Mouse (Mus musculus) liver, embryonic 16.5 days (tissue): ENCODE measurements around the gene Eaf2. TPM values are rescaled to one million over a fixed set of nuclear protein-coding genes. Genes with fewer than 3 reads are reported as not detected.

Experiments used
- ATAC-seq: fragments of 200-750 bp; cut with Nextera tagmentation; 2 replicates; pipeline ENCODE4 v1.8.0; 2017; ENCODE audit warnings: low read depth, mild to moderate bottlenecking, moderate number of reproducible peaks, moderate library complexity
- H3K27ac ChIP-seq: fragments of 300-500 bp; sonication (generic); 2 replicates; pipeline ENCODE4 v1.5.1; 2014; ENCODE audit warnings: mild to moderate bottlenecking, low read length
- H3K27me3 ChIP-seq: fragments of 300-500 bp; sonication (generic); 2 replicates; pipeline ENCODE4 v1.6.1; 2014; ENCODE audit warnings: low read depth, low read length, mixed read lengths; ENCODE audit not compliant: control insufficient read depth, insufficient read depth
- H3K36me3 ChIP-seq: fragments of 300-500 bp; sonication (generic); 2 replicates; pipeline ENCODE4 v1.6.1; 2014; ENCODE audit warnings: mild to moderate bottlenecking; ENCODE audit not compliant: control insufficient read depth, insufficient read depth
- H3K4me1 ChIP-seq: fragments of 300-500 bp; sonication (generic); 2 replicates; pipeline ENCODE4 v1.6.1; 2014; ENCODE audit warnings: low read depth, low read length, mixed read lengths; ENCODE audit not compliant: control insufficient read depth
- H3K4me2 ChIP-seq: fragments of 300-500 bp; sonication (generic); 2 replicates; pipeline ENCODE4 v1.6.1; 2014; ENCODE audit warnings: low read depth, low read length, mixed read lengths
- H3K4me3 ChIP-seq: fragments of 300-500 bp; sonication (generic); 2 replicates; pipeline ENCODE4 v1.5.1; 2014; ENCODE audit warnings: low read depth, mild to moderate bottlenecking, low read length
- H3K9ac ChIP-seq: fragments of 300-500 bp; sonication (generic); 2 replicates; pipeline ENCODE4 v1.6.1; 2014; ENCODE audit warnings: low read depth, low read length
- H3K9me3 ChIP-seq: fragments of 300-500 bp; sonication (generic); replicated peaks from 2 replicates; pipeline ENCODE4 v1.6.1; 2016; ENCODE audit warnings: low read length; ENCODE audit not compliant: control insufficient read depth
- WGBS: fragments of 180-500 bp; shearing (Covaris S2); extraction: QIAGEN DNeasy Blood & Tissue Kit; methylation state at CpG from one replicate; pipeline ENCODE4 v1.1.7; 2014; ENCODE audit not compliant: insufficient replicate concordance; 5-methylcytosine and 5-hydroxymethylcytosine counted together
- polyA plus RNA-seq: library from polyadenylated mRNA; unstranded; fragments of >200 nt; fragmentation: Nextera tagmentation; extraction: Ambion mirVana; gene quantifications from 2 replicates; pipeline ENCODE4 v1.2.1, GENCODE M21; 2015

Gene Eaf2
- polyA plus RNA-seq, 1 experiment from 2014 or later: 0.28 TPM

GRCm38 (mm10) chr16:36794976-36795375 is 79.8 kb downstream of the Eaf2 start:
- 41% methylated on average over 2 of the region's 2 CpGs for WGBS

DNA sequence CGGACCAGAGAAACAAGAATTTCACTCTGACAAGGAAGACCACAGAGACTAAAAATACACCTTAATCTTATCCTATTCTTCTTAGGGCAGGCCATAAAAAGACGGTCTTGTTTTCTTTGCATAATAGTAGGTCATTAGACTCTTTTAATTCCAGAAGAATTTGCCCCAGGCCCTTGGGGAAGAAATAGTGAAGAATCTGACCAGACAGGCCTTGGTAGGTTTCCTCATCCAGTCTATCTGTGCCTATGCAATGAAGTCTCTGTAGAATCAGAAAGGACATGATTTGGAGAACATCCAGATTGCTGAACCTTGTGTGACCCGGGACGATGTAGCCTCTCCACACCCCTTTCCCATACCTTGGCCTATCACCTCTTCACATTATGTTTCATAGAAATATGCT is 84.6 kb downstream of the Eaf2 start:
- ATAC-seq: no peak
- H3K4me3 ChIP-seq: no peak overlapping the region
- no peaks in the 10 kb centered on the region for H3K36me3 ChIP-seq
- no peaks in the 10 kb centered on the region for H3K27me3 ChIP-seq
- no peak overlapping the region for H3K9ac ChIP-seq
- H3K9me3 ChIP-seq: no peaks in the 10 kb centered on the region
- no peak overlapping the region for H3K27ac ChIP-seq
- WGBS: 68% methylated on average over 4 of the region's 4 CpGs
- H3K4me2 ChIP-seq: no peak overlapping the region
- H3K4me1 ChIP-seq: no peaks in the 10 kb centered on the region

More at GRCm38 (mm10) chr16:36794976-36795375, 79.8 kb downstream of the Eaf2 start:
- no peaks in the 10 kb centered on the region for H3K4me1 ChIP-seq
- no peak overlapping the region for H3K9ac ChIP-seq
- H3K27ac ChIP-seq: no peak overlapping the region
- no peaks in the 10 kb centered on the region for H3K27me3 ChIP-seq
- no peaks in the 10 kb centered on the region for H3K9me3 ChIP-seq
- no peak for ATAC-seq
- H3K36me3 ChIP-seq: no peaks in the 10 kb centered on the region
- no peak overlapping the region for H3K4me3 ChIP-seq
- H3K4me2 ChIP-seq: no peak overlapping the region

GRCm38 (mm10) chr16:36786466-36786865 is 88.3 kb downstream of the Eaf2 start:
- WGBS: 65% methylated on average over 7 of the region's 7 CpGs
- Histone ChIP-seq H3K9me3 (no peaks in the 10 kb centered on the region), H3K27ac (no peak overlapping the region), H3K27me3 (no peaks in the 10 kb centered on the region), H3K4me3 (no peak overlapping the region), H3K36me3 (no peaks in the 10 kb centered on the region), H3K4me2 (no peak overlapping the region), H3K4me1 (no peaks in the 10 kb centered on the region), H3K9ac (no peak overlapping the region)
- no peak for ATAC-seq

DNA sequence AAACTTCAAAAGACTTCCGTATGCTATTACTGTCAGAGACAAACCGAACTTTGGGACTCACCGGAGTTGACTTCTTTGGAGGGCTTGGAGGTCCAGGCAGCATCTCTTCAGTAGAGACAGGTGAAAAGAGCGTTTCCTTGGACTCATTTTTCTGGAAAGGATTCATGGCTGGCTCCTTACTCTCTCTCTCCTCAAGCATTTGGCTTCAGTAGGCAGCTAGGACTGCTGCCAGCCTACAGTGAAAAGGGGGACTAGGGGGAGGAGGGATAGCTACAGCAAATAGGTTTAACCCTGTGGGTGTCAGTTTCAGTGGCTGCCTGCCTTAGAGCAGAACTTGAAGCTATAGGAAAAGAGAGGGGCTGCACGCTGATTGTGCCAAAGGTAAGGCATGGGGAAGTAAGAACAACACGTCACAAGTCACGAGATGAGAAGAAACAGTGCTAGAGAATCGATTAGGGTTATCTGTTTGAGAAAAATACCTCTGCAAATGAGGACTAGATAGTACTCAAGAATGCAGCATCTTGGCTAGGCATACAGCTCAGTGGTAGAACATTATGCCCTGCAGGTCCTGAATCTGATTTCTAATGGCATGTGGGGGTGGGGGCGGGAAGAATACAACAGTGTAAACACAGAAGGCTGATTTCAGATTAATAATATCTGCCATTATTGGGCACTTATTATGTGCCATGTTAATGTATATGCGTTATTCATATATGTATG is 90.0 kb downstream of the Eaf2 start, which contains the start of gene Slc15a2:
TSS of gene Slc15a2 (minus strand) at position 369 of the 720 bp plus-strand sequence.
- Histone ChIP-seq H3K36me3 (no peaks in the 10 kb centered on the region), H3K4me2 (no peak within 1 kb of the TSS), H3K4me1 (no peaks in the 10 kb centered on the region), H3K9me3 (no peaks in the 10 kb centered on the region), H3K27ac (no peak within 1 kb of the TSS), H3K9ac (no peak within 1 kb of the TSS), H3K27me3 (no peaks in the 10 kb centered on the region), H3K4me3 (no peak within 1 kb of the TSS)
- no peak for ATAC-seq
- WGBS: 53% methylated on average over 10 of the region's 10 CpGs

DNA sequence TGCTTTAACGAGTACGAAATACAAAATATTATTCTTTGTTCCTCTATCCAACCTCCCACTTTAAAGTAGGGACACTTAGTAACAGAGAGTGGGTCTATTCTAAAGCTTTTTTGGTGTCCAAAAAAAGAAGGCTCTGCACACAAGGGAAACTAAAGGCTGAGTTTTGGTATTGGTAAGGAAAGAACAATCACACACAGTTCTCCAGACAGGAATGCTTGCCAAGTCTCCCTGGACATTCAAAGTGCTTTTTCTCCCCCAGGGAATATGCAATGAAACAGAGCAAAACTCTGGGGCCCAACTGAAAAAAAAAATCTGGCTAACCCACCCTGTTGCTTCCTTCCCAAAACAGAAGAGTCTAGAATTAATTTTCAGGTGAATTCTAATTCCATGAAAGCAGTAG is 90.7 kb downstream of the Eaf2 start:
- H3K4me2 ChIP-seq: no peak overlapping the region

GRCm38 (mm10) chr16:36775658-36776057 is 99.1 kb downstream of the Eaf2 start:
- no peaks in the 10 kb centered on the region for H3K9me3 ChIP-seq
- H3K9ac ChIP-seq: no peak overlapping the region
- WGBS: 71% methylated on average over 6 of the region's 6 CpGs
- no peak for ATAC-seq
- H3K27me3 ChIP-seq: no peaks in the 10 kb centered on the region
- H3K4me2 ChIP-seq: no peak overlapping the region
- H3K36me3 ChIP-seq: no peaks in the 10 kb centered on the region
- H3K4me1 ChIP-seq: no peaks in the 10 kb centered on the region
- no peak overlapping the region for H3K4me3 ChIP-seq
- no peak overlapping the region for H3K27ac ChIP-seq

More for the DNA sequence above, 90.7 kb downstream of the Eaf2 start:
- Histone ChIP-seq H3K36me3 (no peaks in the 10 kb centered on the region), H3K9me3 (no peaks in the 10 kb centered on the region), H3K4me3 (no peak overlapping the region), H3K9ac (no peak overlapping the region), H3K4me1 (no peaks in the 10 kb centered on the region), H3K27ac (no peak overlapping the region), H3K27me3 (no peaks in the 10 kb centered on the region)
- 79% methylated on average over 2 of the region's 2 CpGs for WGBS
- no peak for ATAC-seq

DNA sequence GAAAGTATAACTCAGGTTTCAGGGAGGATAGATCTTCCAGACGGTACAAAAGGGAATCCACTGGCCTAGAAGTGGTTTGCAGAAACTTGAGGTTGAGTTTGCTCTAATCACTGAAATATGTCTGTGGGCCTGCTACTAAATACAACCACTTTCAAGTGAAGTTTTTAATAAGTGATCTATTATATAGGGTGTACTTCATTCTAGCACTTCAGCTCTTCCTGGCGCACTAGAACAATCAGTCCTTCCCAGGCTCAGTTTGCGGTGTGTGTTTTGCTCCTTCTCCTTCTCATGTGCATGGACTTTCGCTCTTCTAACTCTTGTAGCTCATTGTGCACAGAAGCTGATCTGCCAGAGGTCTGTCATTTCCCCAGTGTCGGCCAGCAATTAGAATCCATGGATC is 101.8 kb downstream of the Eaf2 start:
- H3K27ac ChIP-seq: no peak overlapping the region
- no peak for ATAC-seq

GRCm38 (mm10) chr16:36771703-36772102 is 103.1 kb downstream of the Eaf2 start:
- Histone ChIP-seq H3K9ac (no peak overlapping the region), H3K27me3 (no peaks in the 10 kb centered on the region), H3K36me3 (no peaks in the 10 kb centered on the region), H3K4me1 (no peaks in the 10 kb centered on the region), H3K9me3 (no peaks in the 10 kb centered on the region), H3K27ac (no peak overlapping the region), H3K4me2 (no peak overlapping the region), H3K4me3 (no peak overlapping the region)
- no peak for ATAC-seq
- whole genome bisulfite sequencing: 64% methylated on average over 3 of the region's 3 CpGs

More for the DNA sequence above, 101.8 kb downstream of the Eaf2 start:
- Histone ChIP-seq H3K27me3 (no peaks in the 10 kb centered on the region), H3K9me3 (no peaks in the 10 kb centered on the region), H3K4me2 (no peak overlapping the region), H3K4me3 (no peak overlapping the region), H3K36me3 (no peaks in the 10 kb centered on the region), H3K4me1 (no peaks in the 10 kb centered on the region), H3K9ac (no peak overlapping the region)
- WGBS: 74% methylated on average over 5 of the region's 5 CpGs

DNA sequence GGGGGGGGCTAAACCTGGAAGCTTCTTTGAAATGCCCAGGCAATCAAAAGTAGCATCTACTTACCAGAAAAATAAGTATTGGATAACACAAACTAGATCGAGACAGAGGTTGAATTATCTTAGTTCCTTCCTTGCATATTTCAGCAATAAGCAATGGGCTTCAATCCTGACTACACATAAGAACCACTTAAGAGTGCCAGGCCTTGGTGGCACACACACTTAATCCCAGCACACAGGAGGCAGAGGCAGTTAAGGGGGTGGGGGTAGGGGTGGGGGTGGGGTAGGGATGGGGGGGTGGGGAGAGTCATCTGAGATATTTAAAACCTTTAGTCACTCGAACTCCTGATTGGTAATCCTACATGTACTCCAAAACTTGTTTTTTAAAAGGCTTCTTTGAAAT is 103.6 kb downstream of the Eaf2 start:
- Histone ChIP-seq H3K4me2 (no peak overlapping the region), H3K27ac (no peak overlapping the region), H3K9me3 (no peaks in the 10 kb centered on the region), H3K4me3 (no peak overlapping the region), H3K4me1 (no peaks in the 10 kb centered on the region), H3K36me3 (no peaks in the 10 kb centered on the region), H3K27me3 (no peaks in the 10 kb centered on the region), H3K9ac (no peak overlapping the region)
- ATAC-seq: no peak
- WGBS: 66% methylated on average over 2 of the region's 2 CpGs
